Mouse (Mus musculus): ENCODE data around the gene Rbm14. TPM values are rescaled to one million over a fixed set of nuclear protein-coding genes. Genes with fewer than 3 reads are reported as not detected.
A peak's percentile ranks its signal among the peaks of the same experiment; 100 is the strongest.

Rbm14 gene
- 56.3 and 62.8 TPM in 2 replicates for polyA plus RNA-seq (2014; fragmentation: Nextera tagmentation; extraction: Ambion mirVana)

GRCm38 (mm10) chr19:4811063-4811908 is at the start of gene Rbm14, which contains the start of gene Gm21992:
TSS of gene Rbm14 (minus strand) at chr19:4811634.
TSS of gene Gm21992 (minus strand) at chr19:4811612.
- no peaks in the 10 kb centered on the region for H3K9me3 ChIP-seq (ENCODE audit: control insufficient read depth, low read length)
- peak; percentile 98 for ATAC-seq (ENCODE audit: low FRiP score)
- H3K27me3 ChIP-seq (ENCODE audit: control insufficient read depth, insufficient read depth, low read length), result no peaks in the 10 kb centered on the region
- no peaks in the 10 kb centered on the region for H3K36me3 ChIP-seq (replicated peaks; ENCODE audit: control insufficient read depth, insufficient read depth)
- H3K4me1 ChIP-seq (replicated peaks; ENCODE audit: control insufficient read depth, insufficient read depth, low read length), result peaks cover 28% of the 10 kb centered on the region
- H3K4me2 ChIP-seq (replicated peaks), result peak within 1 kb of the TSS; percentile 93
- peak within 1 kb of the TSS; percentile 79 for H3K4me3 ChIP-seq (replicated peaks; ENCODE audit: low read length)
- peak; percentile 97 for DNase-seq (ENCODE audit: low spot score)
- peak within 1 kb of the TSS; percentile 91 for H3K27ac ChIP-seq
- H3K9ac ChIP-seq, result peak within 1 kb of the TSS; percentile 79
- WGBS, result under 1% methylated on average over 83 of the region's 83 CpGs

GRCm38 (mm10) chr19:4859081-4859480 is 47.6 kb upstream of the Rbm14 start:
- WGBS, result 78% methylated on average over 6 of the region's 6 CpGs

DNA sequence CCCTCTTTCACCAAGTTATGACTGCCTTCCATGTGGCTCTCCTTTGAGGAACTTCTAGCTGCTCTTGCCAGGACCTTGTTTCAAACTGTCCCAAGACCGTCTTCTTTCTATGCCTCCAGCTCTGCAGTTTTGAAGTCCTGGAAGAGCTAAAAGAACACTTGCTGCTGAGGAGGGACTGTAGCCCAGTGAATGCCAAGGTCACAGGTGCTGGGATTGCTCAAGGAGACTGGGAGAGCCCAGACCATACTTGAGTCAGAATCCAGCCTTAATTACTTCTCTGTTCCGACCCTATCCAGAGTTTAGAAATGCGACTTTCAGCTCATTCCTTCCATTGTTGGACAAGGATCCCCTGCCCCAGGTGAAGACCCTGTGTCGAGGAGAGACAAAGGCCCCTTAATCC is 44.5 kb upstream of the Rbm14 start:
- H3K4me3 ChIP-seq (replicated peaks; ENCODE audit: low read length), result peak overlapping the region; percentile 59; the same call in 1 of the 2 replicates
- H3K4me1 ChIP-seq (replicated peaks; ENCODE audit: control insufficient read depth, insufficient read depth, low read length), result peaks cover 7% of the 10 kb centered on the region; the same call in 1 of the 2 replicates
- ATAC-seq (ENCODE audit: low FRiP score) (no peak), DNase-seq (ENCODE audit: low spot score) (no peak)
- no peaks in the 10 kb centered on the region for H3K9me3 ChIP-seq (ENCODE audit: control insufficient read depth, low read length)
- no peaks in the 10 kb centered on the region for H3K27me3 ChIP-seq (ENCODE audit: control insufficient read depth, insufficient read depth, low read length)
- H3K36me3 ChIP-seq (replicated peaks; ENCODE audit: control insufficient read depth, insufficient read depth), result peaks cover 20% of the 10 kb centered on the region
- no peak overlapping the region for H3K9ac ChIP-seq
- peak overlapping the region; percentile 66 for H3K4me2 ChIP-seq (replicated peaks)
- 71% methylated on average over 4 of the region's 4 CpGs for WGBS
- H3K27ac ChIP-seq, result no peak overlapping the region

More at GRCm38 (mm10) chr19:4859081-4859480, 47.6 kb upstream of the Rbm14 start:
- Histone ChIP-seq H3K36me3 (replicated peaks; ENCODE audit: control insufficient read depth, insufficient read depth) (peaks cover 20% of the 10 kb centered on the region), H3K4me3 (replicated peaks; ENCODE audit: low read length) (no peak overlapping the region), H3K4me1 (replicated peaks; ENCODE audit: control insufficient read depth, insufficient read depth, low read length) (peaks cover 7% of the 10 kb centered on the region; the same call in 1 of the 2 replicates), H3K9ac (no peak overlapping the region), H3K9me3 (ENCODE audit: control insufficient read depth, low read length) (no peaks in the 10 kb centered on the region), H3K27ac (no peak overlapping the region), H3K4me2 (replicated peaks) (no peak overlapping the region), H3K27me3 (ENCODE audit: control insufficient read depth, insufficient read depth, low read length) (no peaks in the 10 kb centered on the region)
- ATAC-seq (ENCODE audit: low FRiP score), result no peak
- DNase-seq (ENCODE audit: low spot score), result no peak

DNA sequence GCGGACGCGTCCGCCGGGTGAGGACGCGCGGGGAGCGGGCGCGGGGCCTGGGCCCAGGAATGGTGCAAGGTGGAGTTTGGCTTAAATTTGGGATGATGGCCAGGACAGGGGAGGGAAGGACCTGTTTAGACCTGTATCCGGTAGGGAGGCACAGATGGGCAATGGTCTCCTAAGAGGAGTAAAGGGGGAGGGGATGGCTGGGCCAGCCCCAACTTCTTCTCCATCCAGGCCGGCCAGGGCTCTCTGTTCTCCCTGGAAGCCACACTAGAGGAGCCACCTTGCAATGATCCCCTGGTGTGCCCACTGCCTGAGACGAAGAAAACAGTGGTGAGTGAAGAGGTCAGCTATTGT is 44.0 kb upstream of the Rbm14 start:
- Histone ChIP-seq H3K9me3 (ENCODE audit: control insufficient read depth, low read length) (no peaks in the 10 kb centered on the region), H3K27ac (no peak overlapping the region), H3K4me1 (replicated peaks; ENCODE audit: control insufficient read depth, insufficient read depth, low read length) (peaks cover 7% of the 10 kb centered on the region; the same call in 1 of the 2 replicates), H3K4me2 (replicated peaks) (peak overlapping the region; percentile 66), H3K9ac (peak overlapping the region; percentile 71), H3K4me3 (replicated peaks; ENCODE audit: low read length) (peak overlapping the region; percentile 59), H3K36me3 (replicated peaks; ENCODE audit: control insufficient read depth, insufficient read depth) (peaks cover 20% of the 10 kb centered on the region), H3K27me3 (ENCODE audit: control insufficient read depth, insufficient read depth, low read length) (no peaks in the 10 kb centered on the region)
- 1% methylated on average over 14 of the region's 14 CpGs for WGBS
- no peak for DNase-seq (ENCODE audit: low spot score)
- ATAC-seq (ENCODE audit: low FRiP score), result no peak

- no peaks in the 10 kb centered on the region for H3K9me3 ChIP-seq (ENCODE audit: control insufficient read depth, low read length)
- peak within 1 kb of the TSS; percentile 66 for H3K4me2 ChIP-seq (replicated peaks)
- WGBS, result 4% methylated on average over 45 of the region's 45 CpGs
- DNase-seq (ENCODE audit: low spot score) (peak; percentile 84), ATAC-seq (ENCODE audit: low FRiP score) (peak; percentile 92)
- H3K27me3 ChIP-seq (ENCODE audit: control insufficient read depth, insufficient read depth, low read length), result no peaks in the 10 kb centered on the region
- peak within 1 kb of the TSS; percentile 71 for H3K9ac ChIP-seq
- peaks cover 17% of the 10 kb centered on the region for H3K36me3 ChIP-seq (replicated peaks; ENCODE audit: control insufficient read depth, insufficient read depth)
- no peak within 1 kb of the TSS for H3K27ac ChIP-seq
- peak within 1 kb of the TSS; percentile 59 for H3K4me3 ChIP-seq (replicated peaks; ENCODE audit: low read length)
- peaks cover 7% of the 10 kb centered on the region; the same call in 1 of the 2 replicates for H3K4me1 ChIP-seq (replicated peaks; ENCODE audit: control insufficient read depth, insufficient read depth, low read length)
Observed at GRCm38 (mm10) chr19:4854552-4855469, 43.4 kb upstream of the Rbm14 start, which contains the start of gene Ctsf. TSS of gene Ctsf (plus strand) at chr19:4855130.

DNA sequence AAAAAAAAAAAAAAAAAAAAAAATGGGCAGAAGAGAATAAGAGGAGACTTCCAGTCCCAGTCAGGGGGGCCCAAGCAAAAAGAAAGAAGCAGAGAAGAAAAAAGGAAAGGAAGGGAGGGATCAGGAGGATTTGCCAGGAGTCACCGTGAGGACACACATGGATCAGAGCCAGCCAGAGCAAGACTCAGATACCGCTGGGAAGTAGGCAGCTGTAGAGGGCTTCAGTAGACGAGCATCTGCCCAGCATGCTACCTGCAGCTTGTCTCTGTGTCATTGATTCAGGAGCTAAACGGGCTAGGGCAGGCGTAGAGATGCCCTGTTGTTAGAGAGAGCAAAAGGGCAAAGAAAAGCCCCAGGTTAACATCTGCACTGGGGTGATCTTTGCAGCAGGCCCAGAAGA is 38.8 kb upstream of the Rbm14 start:
- no peak overlapping the region for H3K4me2 ChIP-seq (replicated peaks)
- no peaks in the 10 kb centered on the region for H3K9me3 ChIP-seq (ENCODE audit: control insufficient read depth, low read length)
- no peak overlapping the region for H3K9ac ChIP-seq
- no peak overlapping the region for H3K4me3 ChIP-seq (replicated peaks; ENCODE audit: low read length)
- H3K36me3 ChIP-seq (replicated peaks; ENCODE audit: control insufficient read depth, insufficient read depth), result no peaks in the 10 kb centered on the region
- 43% methylated on average over 5 of the region's 5 CpGs for WGBS
- no peaks in the 10 kb centered on the region for H3K4me1 ChIP-seq (replicated peaks; ENCODE audit: control insufficient read depth, insufficient read depth, low read length)
- no peaks in the 10 kb centered on the region for H3K27me3 ChIP-seq (ENCODE audit: control insufficient read depth, insufficient read depth, low read length)
- no peak for ATAC-seq (ENCODE audit: low FRiP score)
- no peak overlapping the region for H3K27ac ChIP-seq
- no peak for DNase-seq (ENCODE audit: low spot score)

- H3K4me2 ChIP-seq (replicated peaks), result no peak overlapping the region
- H3K4me3 ChIP-seq (replicated peaks; ENCODE audit: low read length), result no peak overlapping the region
- H3K4me1 ChIP-seq (replicated peaks; ENCODE audit: control insufficient read depth, insufficient read depth, low read length), result no peaks in the 10 kb centered on the region
- WGBS, result 49% methylated on average over 4 of the region's 4 CpGs
- H3K36me3 ChIP-seq (replicated peaks; ENCODE audit: control insufficient read depth, insufficient read depth), result no peaks in the 10 kb centered on the region
- no peaks in the 10 kb centered on the region for H3K9me3 ChIP-seq (ENCODE audit: control insufficient read depth, low read length)
- ATAC-seq (ENCODE audit: low FRiP score) (no peak), DNase-seq (ENCODE audit: low spot score) (no peak)
- no peak overlapping the region for H3K9ac ChIP-seq
- no peak overlapping the region for H3K27ac ChIP-seq
- H3K27me3 ChIP-seq (ENCODE audit: control insufficient read depth, insufficient read depth, low read length), result no peaks in the 10 kb centered on the region
Observed at GRCm38 (mm10) chr19:4849800-4850199, 38.4 kb upstream of the Rbm14 start.

GRCm38 (mm10) chr19:4847490-4847889 is 36.1 kb upstream of the Rbm14 start:
- no peaks in the 10 kb centered on the region for H3K36me3 ChIP-seq (replicated peaks; ENCODE audit: control insufficient read depth, insufficient read depth)
- H3K27ac ChIP-seq, result no peak overlapping the region
- H3K27me3 ChIP-seq (ENCODE audit: control insufficient read depth, insufficient read depth, low read length), result no peaks in the 10 kb centered on the region; the same call in 1 of the 2 replicates
- DNase-seq (ENCODE audit: low spot score) (no peak), ATAC-seq (ENCODE audit: low FRiP score) (no peak)
- 45% methylated on average over 7 of the region's 7 CpGs for WGBS
- no peak overlapping the region for H3K9ac ChIP-seq
- H3K4me3 ChIP-seq (replicated peaks; ENCODE audit: low read length), result no peak overlapping the region
- H3K4me2 ChIP-seq (replicated peaks), result no peak overlapping the region
- no peaks in the 10 kb centered on the region for H3K9me3 ChIP-seq (ENCODE audit: control insufficient read depth, low read length)
- no peaks in the 10 kb centered on the region for H3K4me1 ChIP-seq (replicated peaks; ENCODE audit: control insufficient read depth, insufficient read depth, low read length)

DNA sequence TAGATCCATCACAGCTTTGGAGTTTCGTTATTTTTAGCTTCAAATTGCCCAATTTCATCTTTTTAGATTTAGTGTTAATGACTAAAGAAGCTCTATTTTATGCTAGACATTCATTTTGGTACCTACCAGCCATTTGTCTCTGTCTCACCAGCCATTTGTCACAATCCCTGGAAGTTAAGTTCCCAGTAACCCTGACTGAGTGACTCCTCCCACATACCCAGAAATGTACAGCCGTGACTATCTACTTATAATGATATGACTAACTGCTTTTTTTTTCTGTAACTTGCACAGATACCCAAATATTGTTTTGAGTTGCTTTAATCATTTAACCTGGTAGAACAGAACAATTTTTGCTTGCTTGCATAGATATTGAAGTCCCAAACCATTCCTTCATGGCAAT is 34.4 kb upstream of the Rbm14 start:
- H3K9me3 ChIP-seq (ENCODE audit: control insufficient read depth, low read length), result no peaks in the 10 kb centered on the region
- peaks cover 11% of the 10 kb centered on the region for H3K27me3 ChIP-seq (ENCODE audit: control insufficient read depth, insufficient read depth, low read length)
- DNase-seq (ENCODE audit: low spot score) (no peak), ATAC-seq (ENCODE audit: low FRiP score) (no peak)
- no peaks in the 10 kb centered on the region for H3K4me1 ChIP-seq (replicated peaks; ENCODE audit: control insufficient read depth, insufficient read depth, low read length)
- H3K4me2 ChIP-seq (replicated peaks), result no peak overlapping the region
- WGBS, result 76% methylated on average over 2 of the region's 2 CpGs
- no peak overlapping the region for H3K4me3 ChIP-seq (replicated peaks; ENCODE audit: low read length)
- no peak overlapping the region for H3K9ac ChIP-seq
- H3K27ac ChIP-seq, result no peak overlapping the region
- no peaks in the 10 kb centered on the region for H3K36me3 ChIP-seq (replicated peaks; ENCODE audit: control insufficient read depth, insufficient read depth)

Measured in hindbrain, embryonic 14.5 days (tissue).